Mouse (Mus musculus) CD4-positive helper T cell, adult 2 months (primary cell): Measurements from ENCODE around the gene Slc25a31.

Experiments
- DNase-seq: peaks from one replicate; pipeline ENCODE4 v3.0.0-alpha.2; 2012; ENCODE audit warnings: low read depth, missing footprints, low spot score

Slc25a31 gene

GRCm38 (mm10) chr3:40708655-40709054, at the start of gene Slc25a31:
Gene Slc25a31 (plus strand): TSS chr3:40708855.
- no peak for DNase-seq

DNA sequence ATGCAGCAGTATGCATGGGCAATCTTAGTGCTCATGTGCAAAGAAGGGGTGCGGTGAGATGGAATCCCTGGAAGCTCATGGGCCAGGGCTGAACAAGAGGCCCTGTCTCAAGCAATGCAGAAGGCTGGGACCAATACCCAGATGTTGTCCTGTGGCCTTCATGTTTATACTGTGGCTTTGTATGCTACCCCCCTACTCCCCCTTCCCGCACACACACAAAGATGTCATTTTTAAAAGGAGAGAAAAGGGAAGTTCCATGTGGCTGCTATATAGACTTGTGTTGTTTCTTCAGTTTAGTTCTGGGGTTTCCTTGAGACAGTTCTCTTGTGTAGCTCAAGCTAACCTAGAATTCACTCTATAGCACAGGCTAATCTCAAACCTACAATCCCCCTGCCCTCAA, 48.4 kb upstream of the Slc25a31 start:
- DNase-seq, result no peak

GRCm38 (mm10) chr3:40666109-40666508, 42.5 kb upstream of the Slc25a31 start:
- DNase-seq, result no peak

GRCm38 (mm10) chr3:40666861-40667719, 41.6 kb upstream of the Slc25a31 start:
- DNase-seq, result no peak

DNA sequence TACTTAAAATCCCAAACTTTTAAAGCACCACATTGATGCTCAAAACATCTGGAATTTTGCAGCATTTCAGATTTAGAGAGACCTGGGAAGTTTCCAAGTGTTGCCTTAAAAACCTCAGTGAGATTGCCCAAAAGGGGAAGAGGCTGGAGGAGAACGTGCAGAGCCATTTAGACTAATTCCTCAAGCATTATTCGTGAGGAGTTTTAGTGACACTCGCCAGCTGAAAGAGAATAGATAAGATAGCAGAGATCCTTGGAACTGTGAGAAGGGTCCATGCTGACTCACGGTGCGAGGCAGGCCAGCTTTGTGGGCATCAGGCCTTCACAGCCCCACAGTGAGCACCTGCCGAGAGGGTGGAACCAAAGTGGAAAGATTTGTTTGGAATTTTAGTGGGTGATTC, 39.8 kb upstream of the Slc25a31 start:
- DNase-seq, result no peak

DNA sequence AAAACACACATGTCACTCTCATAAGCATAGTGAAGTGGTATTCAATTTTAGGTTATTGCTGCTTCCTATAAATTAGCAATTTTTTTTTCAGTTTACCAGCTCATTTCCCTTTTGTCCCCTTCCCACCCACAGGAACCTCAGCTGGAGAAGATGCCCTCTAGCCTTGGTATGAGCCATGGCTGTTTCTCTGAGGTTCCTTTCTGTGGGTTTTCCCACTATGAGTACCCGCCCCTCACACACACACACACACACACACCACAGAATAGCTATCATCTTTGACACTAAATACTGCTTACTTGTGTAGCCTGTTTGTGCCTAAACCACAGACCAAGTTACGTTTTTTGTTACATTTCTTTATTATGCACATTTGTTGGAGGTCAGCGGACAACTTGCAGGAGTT, 39.3 kb upstream of the Slc25a31 start:
- DNase-seq, result no peak

- DNase-seq, result no peak
Observed at GRCm38 (mm10) chr3:40673515-40673914, 35.1 kb upstream of the Slc25a31 start.

- no peak for DNase-seq
Observed at GRCm38 (mm10) chr3:40674873-40675405, 33.7 kb upstream of the Slc25a31 start.

DNA sequence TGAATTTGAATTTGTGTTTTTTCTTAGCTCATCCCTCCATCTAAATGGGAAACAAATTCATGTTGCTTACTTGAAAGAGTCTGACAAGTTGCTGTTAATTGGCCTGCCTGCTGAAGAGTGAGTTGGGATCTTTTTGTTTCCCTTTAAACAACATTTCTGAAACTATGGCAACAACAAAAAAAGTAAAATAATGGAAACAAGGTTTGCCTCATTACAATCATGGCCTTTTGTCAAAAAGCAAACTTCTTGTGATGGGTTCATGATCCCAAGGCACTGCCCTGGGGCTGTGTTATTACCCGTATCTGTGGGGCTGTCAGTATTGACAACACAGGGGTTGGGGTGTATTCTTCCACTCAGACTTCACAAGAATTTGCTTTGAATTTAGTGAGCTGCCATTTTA, 29.8 kb upstream of the Slc25a31 start:
- DNase-seq, result no peak

GRCm38 (mm10) chr3:40682404-40682803, 26.3 kb upstream of the Slc25a31 start:
- no peak for DNase-seq

DNA sequence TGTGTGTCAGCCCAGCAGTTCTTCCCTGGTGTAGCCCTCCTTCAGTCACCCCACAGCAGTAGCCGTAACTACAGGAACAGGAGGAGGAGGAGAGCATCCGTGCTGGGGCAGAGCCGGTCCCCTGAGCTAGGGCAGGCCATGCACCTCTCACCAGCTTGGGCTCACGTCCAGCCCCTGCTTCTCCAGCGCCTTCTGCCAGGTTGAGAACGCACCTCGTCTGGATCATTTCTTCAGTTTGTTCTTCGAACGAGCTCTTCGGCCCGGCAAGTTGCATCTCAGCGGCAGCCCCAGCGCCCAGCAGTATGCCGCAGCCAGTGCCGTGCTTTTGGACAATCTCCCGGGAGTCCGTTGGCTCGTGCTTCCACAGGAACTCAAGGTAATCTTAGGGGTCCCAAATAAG, 25.5 kb upstream of the Slc25a31 start:
- no peak for DNase-seq

GRCm38 (mm10) chr3:40685855-40686515, 22.7 kb upstream of the Slc25a31 start:
- DNase-seq, result no peak

DNA sequence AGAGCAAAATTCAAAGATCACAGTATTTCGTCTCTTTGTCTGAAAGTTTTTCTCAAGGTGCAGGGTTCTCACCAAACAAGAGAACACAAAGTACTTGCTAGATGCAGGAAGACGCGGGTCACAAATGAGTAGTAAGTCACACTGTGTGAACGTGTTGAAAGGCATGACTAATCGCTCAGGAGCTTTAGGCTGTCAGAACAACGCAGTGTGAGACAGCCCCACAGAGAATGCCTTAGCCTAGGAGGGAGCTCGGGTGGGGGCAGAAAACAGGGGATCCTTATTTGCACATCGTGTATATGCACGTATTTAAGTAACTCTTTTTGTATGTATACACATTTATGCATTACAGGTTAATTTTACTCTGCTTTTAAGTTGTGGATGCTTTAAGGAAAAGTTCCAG, 21.8 kb upstream of the Slc25a31 start:
- no peak for DNase-seq

GRCm38 (mm10) chr3:40687588-40687987, 21.1 kb upstream of the Slc25a31 start:
- DNase-seq, result no peak

- no peak for DNase-seq
Observed at GRCm38 (mm10) chr3:40691566-40691965, 17.1 kb upstream of the Slc25a31 start.

DNA sequence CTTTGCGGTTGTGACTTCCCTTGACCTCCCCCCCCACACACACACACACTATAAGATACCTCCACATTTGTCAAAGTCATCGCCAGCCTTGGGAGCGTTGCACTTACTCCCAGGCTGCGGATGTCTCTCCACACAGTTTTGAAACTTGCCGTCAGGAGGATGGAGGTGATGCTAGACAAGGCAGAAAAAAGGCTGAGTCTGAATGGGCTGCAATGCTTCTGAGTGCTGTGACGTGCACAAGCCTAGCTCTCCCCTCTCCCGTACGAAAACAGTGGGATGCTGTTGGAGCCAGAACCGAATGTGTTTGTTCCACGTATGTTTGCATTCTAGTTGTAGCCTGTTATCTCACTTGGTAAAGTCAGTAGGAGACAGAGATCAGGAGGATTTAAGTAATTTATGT, 15.2 kb upstream of the Slc25a31 start:
- DNase-seq, result no peak

- no peak for DNase-seq
Observed at GRCm38 (mm10) chr3:40693960-40694359, 14.7 kb upstream of the Slc25a31 start.

DNA sequence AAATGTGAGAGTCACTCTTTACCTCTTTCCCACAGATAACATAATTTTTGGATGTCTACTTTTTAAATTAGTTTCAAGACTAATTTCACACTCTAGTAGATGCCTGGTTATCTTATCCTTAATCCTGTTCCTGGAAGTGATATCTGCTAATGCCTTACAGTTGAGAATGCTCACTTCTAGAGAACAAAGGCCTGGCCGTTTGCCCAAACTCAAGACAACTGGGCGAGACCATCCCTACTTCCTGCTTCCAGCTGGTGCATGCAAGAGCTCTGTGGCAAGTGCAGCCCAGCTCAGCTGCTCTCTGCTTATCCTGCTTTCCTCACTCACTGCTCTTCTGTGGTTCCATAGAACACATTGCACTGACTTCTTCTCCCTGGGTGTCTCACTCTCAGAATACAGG, 14.2 kb upstream of the Slc25a31 start:
- DNase-seq, result no peak

DNA sequence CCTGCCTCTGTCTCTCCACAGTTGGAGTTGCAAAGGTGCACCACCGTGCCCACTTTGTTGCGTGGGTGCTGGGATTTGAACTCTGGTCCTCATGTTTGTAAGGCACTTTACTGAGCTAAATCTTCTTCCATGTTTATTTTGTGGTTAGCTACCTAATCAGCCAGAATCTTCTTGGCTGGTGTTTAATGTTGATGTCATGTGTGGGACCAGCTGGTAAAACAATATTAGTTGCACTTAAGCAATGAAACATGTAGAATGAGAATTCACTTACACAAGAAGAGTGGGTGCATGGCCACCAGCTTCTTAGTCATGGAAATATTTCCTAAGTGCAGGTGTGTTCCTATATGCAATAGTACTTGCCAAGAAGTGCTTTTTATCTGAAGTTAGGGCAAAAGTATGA, 13.5 kb upstream of the Slc25a31 start:
- no peak for DNase-seq

GRCm38 (mm10) chr3:40698834-40699233, 9.8 kb upstream of the Slc25a31 start:
- no peak for DNase-seq

DNA sequence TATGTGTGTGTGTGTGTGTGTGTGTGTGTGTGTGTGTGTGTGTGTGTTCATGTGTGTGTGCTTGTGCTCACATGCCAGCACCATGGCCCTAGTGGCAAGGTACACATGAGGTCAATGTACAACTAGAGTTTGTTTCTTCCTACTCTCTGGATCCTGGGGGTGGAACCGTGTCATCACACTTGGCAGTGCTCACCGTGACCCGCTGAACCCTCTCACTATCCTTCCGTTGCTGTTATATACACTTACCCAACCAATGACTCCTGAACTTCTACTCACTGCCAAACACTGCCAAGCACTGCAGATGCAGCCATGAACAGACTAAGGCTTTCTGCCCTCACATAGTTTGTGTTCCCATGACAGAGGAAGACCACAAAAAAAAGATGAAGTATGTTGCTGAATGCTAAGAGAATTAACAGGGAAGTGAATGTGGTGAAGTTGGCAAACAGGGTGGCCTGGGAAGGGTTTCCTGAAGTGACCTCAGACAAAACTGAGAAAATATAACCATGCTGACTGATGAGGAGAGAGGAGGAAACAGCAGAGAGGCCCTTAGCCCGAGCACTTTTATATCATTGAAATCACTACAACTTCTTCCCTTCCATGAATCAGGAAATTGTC, 3.7 kb upstream of the Slc25a31 start:
- DNase-seq, result no peak

GRCm38 (mm10) chr3:40716056-40716455, 7.4 kb downstream of the Slc25a31 start:
- DNase-seq, result no peak
